Mouse (Mus musculus) bone marrow, adult 2 months (tissue): ENCODE data around the gene Sec14l4.

Source experiments
- CTCF ChIP-seq: fragments of 200-500 bp; IDR thresholded peaks from 2 replicates; pipeline ENCODE4 v1.5.1; 2011; ENCODE audit warnings: low read length, control low read depth; ENCODE audit not compliant: control insufficient read depth, insufficient read depth
- POLR2A ChIP-seq: fragments of 200-500 bp; IDR thresholded peaks from 2 replicates; pipeline ENCODE4 v1.6.1; 2011; ENCODE audit warnings: low read depth, mild to moderate bottlenecking, control low read depth, low read length, borderline replicate concordance; ENCODE audit not compliant: control insufficient read depth

DNA sequence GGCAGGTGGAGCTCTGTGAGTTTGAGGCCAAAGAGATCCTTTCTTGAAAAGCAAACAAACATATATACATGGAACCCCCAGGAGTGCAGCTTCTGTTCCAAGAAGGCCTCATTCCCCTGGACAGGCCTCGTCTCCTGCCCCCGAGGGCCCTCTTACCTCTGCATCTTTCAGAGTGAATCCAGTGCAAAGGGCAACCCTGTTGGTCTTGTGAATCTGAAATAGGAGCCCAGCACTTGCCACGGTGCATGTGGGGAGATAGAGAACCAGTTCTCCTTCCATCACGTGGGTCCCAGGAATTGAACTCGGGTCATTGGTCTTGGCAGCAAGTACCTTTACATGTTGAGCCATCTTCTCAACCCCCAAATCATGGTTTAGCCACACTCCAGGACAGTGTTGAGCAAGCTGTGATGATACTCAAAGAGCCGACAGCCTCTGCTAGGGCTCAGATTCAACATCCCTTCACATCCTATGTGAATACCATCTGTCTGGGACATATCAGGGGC is 9.9 kb downstream of the Sec14l4 start:
- TF ChIP-seq POLR2A = no peak
- TF ChIP-seq CTCF = no peak
